Mouse (Mus musculus) ES-Bruce4 (cell line): ENCODE results near the gene Crygd. TPM values are rescaled to one million over a fixed set of nuclear protein-coding genes. Genes with fewer than 3 reads are reported as not detected.

Experiments used
- H3K27ac ChIP-seq: 2 replicates; pipeline ENCODE4 v1.5.1; 2012; ENCODE audit warnings: low read length, inconsistent platforms; ENCODE audit not compliant: insufficient read depth
- H3K27me3 ChIP-seq: 2 replicates; pipeline ENCODE4 v1.6.1; 2012; ENCODE audit warnings: mild to moderate bottlenecking, low read length, inconsistent platforms; ENCODE audit not compliant: control insufficient read depth, poor library complexity, insufficient read depth, severe bottlenecking
- H3K36me3 ChIP-seq: 2 replicates; pipeline ENCODE4 v1.6.1; 2012; ENCODE audit warnings: inconsistent platforms, mild to moderate bottlenecking, low read length, moderate library complexity; ENCODE audit not compliant: control insufficient read depth, poor library complexity, insufficient read depth, severe bottlenecking
- H3K4me1 ChIP-seq: one replicate; pipeline ENCODE4 v1.8.1; 2011; ENCODE audit warnings: low read length; ENCODE audit not compliant: control insufficient read depth, insufficient read depth
- H3K4me3 ChIP-seq: 2 replicates; pipeline ENCODE4 v1.5.1; 2011; ENCODE audit warnings: low read depth, mild to moderate bottlenecking, low read length
- H3K9ac ChIP-seq: 2 replicates; pipeline ENCODE4 v1.6.1; 2012; ENCODE audit warnings: low read depth, mild to moderate bottlenecking, inconsistent platforms; ENCODE audit not compliant: poor library complexity, severe bottlenecking
- H3K9me3 ChIP-seq: replicated peaks from 2 replicates; pipeline ENCODE4 v1.6.1; 2012; ENCODE audit warnings: mild to moderate bottlenecking, low read length, inconsistent platforms; ENCODE audit not compliant: control insufficient read depth, poor library complexity, insufficient read depth, severe bottlenecking
- CTCF ChIP-seq: IDR thresholded peaks from one replicate; pipeline ENCODE4 v1.8.1; 2011; ENCODE audit warnings: low read depth, low read length
- EP300 ChIP-seq: IDR thresholded peaks from 2 replicates; pipeline ENCODE4 v1.6.1; 2011; ENCODE audit warnings: low read depth, low read length; ENCODE audit not compliant: insufficient read depth
- POLR2A ChIP-seq: IDR thresholded peaks from one replicate; pipeline ENCODE4 v1.8.1; 2011; ENCODE audit warnings: low read length; ENCODE audit not compliant: insufficient read depth
- polyA plus RNA-seq: library from polyadenylated mRNA; stranded (reverse); fragments of >200 nt; gene quantifications from 2 replicates; pipeline ENCODE4 v1.2.4, GENCODE M21; 2011; ENCODE audit warnings: low read depth; ENCODE audit not compliant: missing spikeins, insufficient read depth, insufficient read length

Gene Crygd
- polyA plus RNA-seq, 1 experiment: not detected

DNA sequence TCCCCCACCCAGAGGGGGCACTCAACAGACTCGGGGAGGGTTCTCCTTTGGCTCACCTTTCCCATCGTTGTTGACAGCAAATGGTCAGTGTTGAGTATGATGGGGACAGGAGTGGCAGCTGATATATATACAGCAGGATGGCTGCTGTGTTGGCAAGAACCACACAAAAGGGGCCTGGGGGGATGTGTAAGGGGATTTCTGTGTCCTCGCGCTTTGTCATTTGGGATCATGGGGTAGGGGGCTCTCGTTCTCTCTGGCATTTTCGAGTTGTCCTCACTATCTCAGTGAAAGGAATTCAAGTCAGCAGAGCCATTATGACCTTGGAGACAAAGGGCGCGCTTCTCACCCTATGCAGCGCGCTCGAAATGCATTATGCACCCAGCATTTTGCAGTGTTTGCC, 40.0 kb upstream of the Crygd start, which contains the start of gene Cryga:
Gene Cryga, minus strand, starts transcription at position 101 of the 400 bp plus-strand sequence.
- Histone ChIP-seq H3K9me3 (no peaks in the 10 kb centered on the region), H3K4me3 (peak within 1 kb of the TSS; percentile 46; the same call in 1 of the 2 replicates), H3K9ac (no peak within 1 kb of the TSS), H3K36me3 (no peaks in the 10 kb centered on the region), H3K4me1 (peaks cover 2% of the 10 kb centered on the region), H3K27me3 (no peaks in the 10 kb centered on the region), H3K27ac (no peak within 1 kb of the TSS)
- TF ChIP-seq EP300: no peak

GRCm38 (mm10) chr1:65096953-65097352, 33.7 kb upstream of the Crygd start:
- Histone ChIP-seq H3K4me3 (no peak overlapping the region), H3K36me3 (no peaks in the 10 kb centered on the region), H3K4me1 (no peaks in the 10 kb centered on the region), H3K27me3 (no peaks in the 10 kb centered on the region), H3K9ac (no peak overlapping the region), H3K27ac (no peak overlapping the region), H3K9me3 (no peaks in the 10 kb centered on the region)
- TF ChIP-seq POLR2A: no peak
- TF ChIP-seq EP300: no peak
- no peak for TF ChIP-seq CTCF

DNA sequence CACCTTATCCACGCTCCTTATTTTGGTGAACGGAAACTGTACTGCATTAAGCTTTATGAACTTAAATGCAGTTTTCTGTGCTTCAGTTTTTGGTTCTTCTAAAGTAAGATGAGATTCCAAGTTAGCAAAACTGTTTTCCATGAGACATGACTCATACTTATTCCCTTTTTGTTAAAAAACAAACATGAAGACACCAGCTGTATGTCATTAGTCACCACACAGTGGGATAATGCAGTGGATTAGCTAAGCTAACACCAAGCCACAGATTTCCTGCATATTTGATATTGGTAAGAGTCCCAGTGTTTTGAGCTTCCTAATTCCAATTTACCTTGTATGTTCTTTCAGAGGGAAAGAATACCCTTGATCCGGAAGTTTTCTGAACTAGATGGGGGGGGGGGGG, 28.3 kb upstream of the Crygd start:
- Histone ChIP-seq H3K36me3 (no peaks in the 10 kb centered on the region), H3K4me3 (no peak overlapping the region), H3K9me3 (no peaks in the 10 kb centered on the region), H3K27ac (no peak overlapping the region), H3K27me3 (no peaks in the 10 kb centered on the region), H3K4me1 (no peaks in the 10 kb centered on the region), H3K9ac (no peak overlapping the region)
- TF ChIP-seq POLR2A (no peak), EP300 (no peak), CTCF (no peak)

GRCm38 (mm10) chr1:65090370-65090769, 27.1 kb upstream of the Crygd start:
- Histone ChIP-seq H3K27ac (no peak overlapping the region), H3K9me3 (no peaks in the 10 kb centered on the region), H3K4me1 (no peaks in the 10 kb centered on the region), H3K9ac (no peak overlapping the region), H3K4me3 (no peak overlapping the region), H3K27me3 (no peaks in the 10 kb centered on the region), H3K36me3 (no peaks in the 10 kb centered on the region)
- TF ChIP-seq POLR2A: no peak
- no peak for TF ChIP-seq CTCF
- no peak for TF ChIP-seq EP300

- no peak overlapping the region for H3K9ac ChIP-seq
- no peaks in the 10 kb centered on the region for H3K27me3 ChIP-seq
- no peak overlapping the region for H3K27ac ChIP-seq
- TF ChIP-seq EP300: no peak
- no peak for TF ChIP-seq POLR2A
- TF ChIP-seq CTCF: no peak
- no peaks in the 10 kb centered on the region for H3K9me3 ChIP-seq
- no peaks in the 10 kb centered on the region for H3K4me1 ChIP-seq
- no peaks in the 10 kb centered on the region for H3K36me3 ChIP-seq
- H3K4me3 ChIP-seq: no peak overlapping the region
These were observed 25.5 kb upstream of the Crygd start for GRCm38 (mm10) chr1:65088567-65089356.

DNA sequence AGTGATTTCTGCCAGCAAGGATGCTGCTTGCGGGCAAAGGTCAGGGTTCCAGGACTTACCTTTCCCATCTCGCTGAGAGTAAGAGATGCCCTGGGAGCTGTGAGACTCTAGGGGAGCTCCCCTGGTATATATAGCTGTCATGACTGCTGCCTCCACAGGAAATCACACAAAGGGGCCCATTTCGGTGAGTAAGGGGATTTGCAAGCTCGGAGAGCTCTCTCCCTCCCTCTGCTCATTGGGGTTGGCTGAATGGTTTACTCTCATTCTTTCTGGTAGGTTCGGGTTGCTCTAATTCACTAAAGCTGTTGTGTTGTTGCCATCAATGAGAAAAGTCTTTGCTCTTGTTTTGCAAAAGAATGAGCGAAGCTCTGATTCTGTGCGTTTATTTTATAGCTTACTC, 18.9 kb upstream of the Crygd start, which contains the start of gene Crygb:
Gene Crygb, minus strand, starts transcription at position 101 of the 400 bp plus-strand sequence.
- peak within 1 kb of the TSS; percentile 58; the same call in 1 of the 2 replicates for H3K9ac ChIP-seq
- TF ChIP-seq CTCF (no peak), EP300 (no peak), POLR2A (no peak)
- no peaks in the 10 kb centered on the region; the same call in 1 of the 2 replicates for H3K27me3 ChIP-seq
- H3K9me3 ChIP-seq: no peaks in the 10 kb centered on the region
- H3K4me3 ChIP-seq: no peak within 1 kb of the TSS
- no peak within 1 kb of the TSS for H3K27ac ChIP-seq
- peaks cover 1% of the 10 kb centered on the region for H3K4me1 ChIP-seq
- no peaks in the 10 kb centered on the region for H3K36me3 ChIP-seq
